Comparison of ENCODE assay signal across 12 mouse cellular contexts in the genomic region with DNA sequence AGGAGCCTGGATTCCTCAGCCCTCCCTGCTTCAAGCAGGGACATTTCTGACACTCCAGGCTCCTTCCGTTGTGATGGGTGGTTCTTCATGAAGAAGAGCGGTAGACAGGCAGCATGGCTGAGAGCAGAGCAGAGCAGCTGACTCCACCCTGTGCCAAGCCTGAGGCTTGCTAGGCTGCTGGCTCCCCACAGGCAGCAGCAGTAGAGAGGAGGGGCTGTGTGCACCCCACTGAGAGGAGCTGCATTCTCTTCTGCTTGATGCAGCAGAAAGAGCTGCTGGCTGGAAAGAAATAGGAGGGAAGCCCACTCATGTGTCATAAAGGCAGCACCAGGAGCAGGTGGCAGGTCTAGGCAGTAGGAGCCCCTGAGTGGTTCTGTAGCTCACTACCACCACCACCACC.
DNase-seq lines count a peak whose midpoint lies in the region; ATAC-seq and TF ChIP-seq lines count a peak whose summit lies in the region.
"Had no signal": no experiment of that assay in that cellular context is flagged by ENCODE, and none has a peak within 500 bp of the region (broad histone marks: within the 10 kb centered on the region; RNA-seq: fewer than 3 reads in every experiment).

No protein-coding gene starts in this region.

- peak overlapping the region; percentile 20 for H3K27ac ChIP-seq in forebrain, embryonic 13.5 days
- H3K27ac ChIP-seq in olfactory bulb, adult 2 months (ENCODE audit: insufficient read depth, low read depth, low read length), result peak overlapping the region; percentile 65

- H3K4me1 ChIP-seq in forebrain, embryonic 13.5 days, result peaks cover 10% of the 10 kb centered on the region
- peaks cover 31% of the 10 kb centered on the region for H3K4me1 ChIP-seq in olfactory bulb, adult 2 months (ENCODE audit: control insufficient read depth, insufficient read depth, low read length)

- no peaks in the 10 kb centered on the region for H3K36me3 ChIP-seq in forebrain, embryonic 13.5 days (ENCODE audit: poor library complexity, severe bottlenecking)
- H3K36me3 ChIP-seq: G1E had no signal

- H3K9ac ChIP-seq in forebrain, embryonic 13.5 days, result no peak overlapping the region
- H3K9ac ChIP-seq: lung, embryonic 14.5 days had no signal

- 17% methylated on average over 2 of the region's 2 CpGs for WGBS in forebrain, embryonic 13.5 days
- 9% methylated on average over 2 of the region's 2 CpGs for WGBS in olfactory bulb, adult 2 months

- no peak overlapping the region for H3K4me2 ChIP-seq in forebrain, embryonic 13.5 days
- H3K4me2 ChIP-seq: lung, embryonic 14.5 days had no signal

- peak; percentile 79 for ATAC-seq in forebrain, embryonic 13.5 days

- no peak overlapping the region for H3K4me3 ChIP-seq in forebrain, embryonic 13.5 days
- H3K4me3 ChIP-seq in olfactory bulb, adult 2 months (ENCODE audit: insufficient read depth, low read depth, low read length), result no peak overlapping the region
- H3K4me3 ChIP-seq: myocyte had no signal

- TF ChIP-seq CTCF in olfactory bulb, adult 2 months (IDR thresholded peaks at IDR 0.05; ENCODE audit: insufficient read depth, low read depth, low read length), result no peak

- no peaks in the 10 kb centered on the region for H3K27me3 ChIP-seq in forebrain, embryonic 13.5 days

- no peaks in the 10 kb centered on the region for H3K9me3 ChIP-seq in forebrain, embryonic 13.5 days (replicated peaks)

- TF ChIP-seq POLR2A in olfactory bulb, adult 2 months (IDR thresholded peaks at IDR 0.05; ENCODE audit: insufficient read depth, low read depth, low read length), result no peak

- DNase-seq in layer of hippocampus, adult 11-12 months (ENCODE audit: low spot score), result peak; percentile 31
- DNase-seq in layer of hippocampus, adult 8-10 months (ENCODE audit: low spot score in 2 of 2), result no peak
- peak; percentile 51 to 59 for DNase-seq in layer of hippocampus, postnatal 10 days (ENCODE audit: low spot score in 2 of 2)
- no peak for DNase-seq in kidney, postnatal 10 days
- DNase-seq in gastrocnemius, postnatal 10 days, result no peak
- DNase-seq: adrenal gland, postnatal 10 days; lung, embryonic 14.5 days; spleen, adult 18-20 months had no signal

Comparison
In these comparisons a context has a peak if more than half of its experiments do, and no peak if none do; other contexts are left out.
1. DNase-seq: peak in layer of hippocampus, adult 11-12 months (single experiment) and layer of hippocampus, postnatal 10 days (2 of 2); none in layer of hippocampus, adult 8-10 months (0 of 2), kidney, postnatal 10 days (single experiment) and gastrocnemius, postnatal 10 days (single experiment).